Mouse (Mus musculus): ENCODE results near the gene Lrrn2. TPM values are rescaled to one million over a fixed set of nuclear protein-coding genes. Genes with fewer than 3 reads are reported as not detected.

The Lrrn2 gene
- polyA plus RNA-seq, 1 experiment from 2014 or later, result not detected

GRCm38 (mm10) chr1:132853312-132853711 lies 26.8 kb upstream of the Lrrn2 start:
- H3K36me3 ChIP-seq (replicated peaks; ENCODE audit: insufficient read depth, low read length), result no peaks in the 10 kb centered on the region
- WGBS (ENCODE audit: insufficient replicate concordance), result 21% methylated on average over 8 of the region's 8 CpGs
- H3K9me3 ChIP-seq (ENCODE audit: low read length), result no peaks in the 10 kb centered on the region
- peak; percentile 41 for DNase-seq
- no peak overlapping the region for H3K9ac ChIP-seq (replicated peaks)
- H3K27me3 ChIP-seq (ENCODE audit: insufficient read depth, low read length), result no peaks in the 10 kb centered on the region
- TF ChIP-seq CTCF (IDR thresholded peaks at IDR 0.05; ENCODE audit: low read depth) (no peak), EP300 (IDR thresholded peaks at IDR 0.05; ENCODE audit: low read depth) (no peak)
- no peak for ATAC-seq
- no peak overlapping the region for H3K27ac ChIP-seq (ENCODE audit: low read depth)
- no peaks in the 10 kb centered on the region for H3K4me1 ChIP-seq (ENCODE audit: insufficient read depth)
- no peak overlapping the region for H3K4me3 ChIP-seq (ENCODE audit: low read depth, low read length)
- H3K4me2 ChIP-seq (ENCODE audit: low read depth, low read length), result no peak overlapping the region

GRCm38 (mm10) chr1:132858516-132859383 lies 21.3 kb upstream of the Lrrn2 start:
- H3K27me3 ChIP-seq (ENCODE audit: insufficient read depth, low read length), result no peaks in the 10 kb centered on the region
- WGBS (ENCODE audit: insufficient replicate concordance), result 54% methylated on average over 5 of the region's 5 CpGs
- no peak overlapping the region for H3K4me2 ChIP-seq (ENCODE audit: low read depth, low read length)
- no peak overlapping the region for H3K9ac ChIP-seq (replicated peaks)
- TF ChIP-seq EP300 (IDR thresholded peaks at IDR 0.05; ENCODE audit: low read depth), result no peak
- no peak for TF ChIP-seq CTCF (IDR thresholded peaks at IDR 0.05; ENCODE audit: low read depth)
- no peak overlapping the region for H3K4me3 ChIP-seq (ENCODE audit: low read depth, low read length)
- ATAC-seq (no peak), DNase-seq (no peak)
- no peaks in the 10 kb centered on the region for H3K9me3 ChIP-seq (ENCODE audit: low read length)
- H3K27ac ChIP-seq (ENCODE audit: low read depth), result no peak overlapping the region
- H3K4me1 ChIP-seq (ENCODE audit: insufficient read depth), result no peaks in the 10 kb centered on the region
- no peaks in the 10 kb centered on the region for H3K36me3 ChIP-seq (replicated peaks; ENCODE audit: insufficient read depth, low read length)

GRCm38 (mm10) chr1:132864220-132864619 lies 15.9 kb upstream of the Lrrn2 start:
- H3K27me3 ChIP-seq (ENCODE audit: insufficient read depth, low read length), result no peaks in the 10 kb centered on the region
- DNase-seq, result no peak
- WGBS (ENCODE audit: insufficient replicate concordance), result 57% methylated on average over 2 of the region's 2 CpGs
- H3K9me3 ChIP-seq (ENCODE audit: low read length), result no peaks in the 10 kb centered on the region
- no peaks in the 10 kb centered on the region for H3K4me1 ChIP-seq (ENCODE audit: insufficient read depth)
- no peak for ATAC-seq
- H3K9ac ChIP-seq (replicated peaks), result no peak overlapping the region
- no peak overlapping the region for H3K4me3 ChIP-seq (ENCODE audit: low read depth, low read length)
- no peaks in the 10 kb centered on the region for H3K36me3 ChIP-seq (replicated peaks; ENCODE audit: insufficient read depth, low read length)
- no peak overlapping the region for H3K4me2 ChIP-seq (ENCODE audit: low read depth, low read length)
- TF ChIP-seq CTCF (IDR thresholded peaks at IDR 0.05; ENCODE audit: low read depth), result no peak
- TF ChIP-seq EP300 (IDR thresholded peaks at IDR 0.05; ENCODE audit: low read depth), result no peak
- no peak overlapping the region for H3K27ac ChIP-seq (ENCODE audit: low read depth)

- no peak overlapping the region for H3K4me3 ChIP-seq (ENCODE audit: low read depth, low read length)
- H3K27me3 ChIP-seq (ENCODE audit: insufficient read depth, low read length), result no peaks in the 10 kb centered on the region
- H3K27ac ChIP-seq (ENCODE audit: low read depth), result no peak overlapping the region
- H3K9ac ChIP-seq (replicated peaks), result no peak overlapping the region
- H3K4me2 ChIP-seq (ENCODE audit: low read depth, low read length), result no peak overlapping the region
- 57% methylated on average over 4 of the region's 4 CpGs for WGBS (ENCODE audit: insufficient replicate concordance)
- no peak for DNase-seq
- ATAC-seq, result no peak
- TF ChIP-seq EP300 (IDR thresholded peaks at IDR 0.05; ENCODE audit: low read depth), result no peak
- TF ChIP-seq CTCF (IDR thresholded peaks at IDR 0.05; ENCODE audit: low read depth), result no peak
- H3K36me3 ChIP-seq (replicated peaks; ENCODE audit: insufficient read depth, low read length), result no peaks in the 10 kb centered on the region
- H3K9me3 ChIP-seq (ENCODE audit: low read length), result no peaks in the 10 kb centered on the region
- H3K4me1 ChIP-seq (ENCODE audit: insufficient read depth), result no peaks in the 10 kb centered on the region
These were observed 14.5 kb upstream of the Lrrn2 start for GRCm38 (mm10) chr1:132865585-132865984.

- Histone ChIP-seq H3K4me1 (ENCODE audit: insufficient read depth) (no peaks in the 10 kb centered on the region), H3K9me3 (ENCODE audit: low read length) (no peaks in the 10 kb centered on the region), H3K36me3 (replicated peaks; ENCODE audit: insufficient read depth, low read length) (no peaks in the 10 kb centered on the region), H3K4me3 (ENCODE audit: low read depth, low read length) (no peak overlapping the region), H3K4me2 (ENCODE audit: low read depth, low read length) (no peak overlapping the region), H3K27ac (ENCODE audit: low read depth) (no peak overlapping the region), H3K27me3 (ENCODE audit: insufficient read depth, low read length) (no peaks in the 10 kb centered on the region), H3K9ac (replicated peaks) (no peak overlapping the region)
- ATAC-seq (no peak), DNase-seq (no peak)
- 44% methylated on average over 7 of the region's 7 CpGs for WGBS (ENCODE audit: insufficient replicate concordance)
- TF ChIP-seq EP300 (IDR thresholded peaks at IDR 0.05; ENCODE audit: low read depth) (no peak), CTCF (IDR thresholded peaks at IDR 0.05; ENCODE audit: low read depth) (no peak)
These were observed 9.7 kb upstream of the Lrrn2 start for GRCm38 (mm10) chr1:132870327-132870726.

- Histone ChIP-seq H3K36me3 (replicated peaks; ENCODE audit: insufficient read depth, low read length) (no peaks in the 10 kb centered on the region), H3K4me1 (ENCODE audit: insufficient read depth) (peaks cover 7% of the 10 kb centered on the region; the same call in 1 of the 2 replicates), H3K4me3 (ENCODE audit: low read depth, low read length) (no peak overlapping the region), H3K9ac (replicated peaks) (no peak overlapping the region), H3K27me3 (ENCODE audit: insufficient read depth, low read length) (peaks cover 48% of the 10 kb centered on the region), H3K9me3 (ENCODE audit: low read length) (no peaks in the 10 kb centered on the region), H3K27ac (ENCODE audit: low read depth) (no peak overlapping the region), H3K4me2 (ENCODE audit: low read depth, low read length) (no peak overlapping the region)
- no peak for TF ChIP-seq CTCF (IDR thresholded peaks at IDR 0.05; ENCODE audit: low read depth)
- no peak for TF ChIP-seq EP300 (IDR thresholded peaks at IDR 0.05; ENCODE audit: low read depth)
- ATAC-seq (no peak), DNase-seq (no peak)
- WGBS (ENCODE audit: insufficient replicate concordance), result 31% methylated on average over 11 of the region's 11 CpGs
These were observed 992 bp upstream of the Lrrn2 start for GRCm38 (mm10) chr1:132878951-132879610.

All from liver, postnatal 0 days (tissue).